Mouse (Mus musculus) liver, embryonic 11.5 days (tissue): ENCODE measurements around the gene Htr3b. TPM values are rescaled to one million over a fixed set of nuclear protein-coding genes. Genes with fewer than 3 reads are reported as not detected.

Experiments
- ATAC-seq: fragments of 200-750 bp; cut with Nextera tagmentation; replicated peaks from 2 replicates; pipeline ENCODE4 v1.8.0; 2017; ENCODE audit warnings: moderate number of reproducible peaks, mild to moderate bottlenecking, moderate TSS enrichment, moderate library complexity; ENCODE audit not compliant: low FRiP score
- DNase-seq: peaks from one replicate; pipeline ENCODE4 v3.0.0-alpha.2; 2017; ENCODE audit warnings: low spot score
- H3K27ac ChIP-seq: fragments of 300-500 bp; sonication (generic); 2 replicates; pipeline ENCODE4 v1.5.1; 2014; ENCODE audit warnings: mild to moderate bottlenecking, low read depth, low read length, control low read depth
- H3K27me3 ChIP-seq: fragments of 300-500 bp; sonication (generic); replicated peaks from 2 replicates; pipeline ENCODE4 v1.6.1; 2014; ENCODE audit warnings: low read length, mixed read lengths; ENCODE audit not compliant: control insufficient read depth, insufficient read depth
- H3K36me3 ChIP-seq: fragments of 300-500 bp; sonication (generic); 2 replicates; pipeline ENCODE4 v1.6.1; 2014; ENCODE audit warnings: mild to moderate bottlenecking, low read length, moderate library complexity, mixed read lengths; ENCODE audit not compliant: control insufficient read depth, insufficient read depth
- H3K4me1 ChIP-seq: fragments of 300-500 bp; sonication (generic); replicated peaks from 2 replicates; pipeline ENCODE4 v1.6.1; 2014; ENCODE audit warnings: low read length, mixed read lengths; ENCODE audit not compliant: control insufficient read depth, insufficient read depth
- H3K4me2 ChIP-seq: fragments of 300-500 bp; sonication (generic); 2 replicates; pipeline ENCODE4 v1.6.1; 2014; ENCODE audit warnings: mild to moderate bottlenecking, control low read depth, moderate library complexity
- H3K4me3 ChIP-seq: fragments of 300-500 bp; sonication (generic); 2 replicates; pipeline ENCODE4 v1.5.1; 2014; ENCODE audit warnings: low read depth, low read length, control low read depth
- H3K9ac ChIP-seq: fragments of 300-500 bp; sonication (generic); 2 replicates; pipeline ENCODE4 v1.6.1; 2014; ENCODE audit warnings: low read depth, low read length, control low read depth
- H3K9me3 ChIP-seq: fragments of 300-500 bp; sonication (generic); 2 replicates; pipeline ENCODE4 v1.6.1; 2016; ENCODE audit warnings: low read length, inconsistent platforms, mixed read lengths; ENCODE audit not compliant: control insufficient read depth
- WGBS: fragments of 180-500 bp; shearing (Covaris S2); extraction: QIAGEN DNeasy Blood & Tissue Kit; methylation state at CpG from one replicate; pipeline ENCODE4 v1.1.7; 2014; 5-methylcytosine and 5-hydroxymethylcytosine counted together
- polyA plus RNA-seq: library from polyadenylated mRNA; unstranded; fragments of >200 nt; fragmentation: Nextera tagmentation; extraction: Ambion mirVana; gene quantifications from 2 replicates; pipeline ENCODE4 v1.2.1, GENCODE M21; 2014

Gene Htr3b
- not detected in 2 replicates for polyA plus RNA-seq

- ATAC-seq (no peak), DNase-seq (no peak)
- no peak within 1 kb of the TSS for H3K4me2 ChIP-seq
- 56% methylated on average over 7 of the region's 7 CpGs for WGBS
- no peak within 1 kb of the TSS for H3K4me3 ChIP-seq
- H3K27me3 ChIP-seq: peaks cover 20% of the 10 kb centered on the region
- no peaks in the 10 kb centered on the region for H3K4me1 ChIP-seq
- no peak within 1 kb of the TSS for H3K27ac ChIP-seq
- no peaks in the 10 kb centered on the region for H3K36me3 ChIP-seq
- H3K9ac ChIP-seq: no peak within 1 kb of the TSS
- H3K9me3 ChIP-seq: no peaks in the 10 kb centered on the region
Observed at GRCm38 (mm10) chr9:48964587-48965040, at the start of gene Htr3b. Gene Htr3b (minus strand): TSS chr9:48964990.

- no peak for DNase-seq
- Histone ChIP-seq H3K9me3 (no peaks in the 10 kb centered on the region), H3K4me2 (no peak overlapping the region), H3K36me3 (peaks cover 5% of the 10 kb centered on the region; the same call in 1 of the 2 replicates), H3K27ac (no peak overlapping the region), H3K4me1 (no peaks in the 10 kb centered on the region), H3K9ac (no peak overlapping the region), H3K27me3 (no peaks in the 10 kb centered on the region), H3K4me3 (no peak overlapping the region)
- WGBS: 89% methylated on average over 6 of the region's 6 CpGs
- ATAC-seq: no peak
Observed at GRCm38 (mm10) chr9:48999256-48999655, 34.5 kb upstream of the Htr3b start.

GRCm38 (mm10) chr9:48995735-48996134 lies 30.9 kb upstream of the Htr3b start:
- Histone ChIP-seq H3K36me3 (no peaks in the 10 kb centered on the region), H3K4me3 (no peak overlapping the region), H3K27me3 (no peaks in the 10 kb centered on the region), H3K4me2 (no peak overlapping the region), H3K4me1 (no peaks in the 10 kb centered on the region), H3K9ac (no peak overlapping the region), H3K9me3 (no peaks in the 10 kb centered on the region), H3K27ac (no peak overlapping the region)
- WGBS: 86% methylated on average over 1 of the region's 1 CpGs
- ATAC-seq: no peak
- DNase-seq: no peak

GRCm38 (mm10) chr9:48994779-48995178 lies 30.0 kb upstream of the Htr3b start:
- Histone ChIP-seq H3K4me3 (no peak overlapping the region), H3K36me3 (no peaks in the 10 kb centered on the region), H3K9ac (no peak overlapping the region), H3K4me1 (no peaks in the 10 kb centered on the region), H3K27me3 (no peaks in the 10 kb centered on the region), H3K4me2 (no peak overlapping the region), H3K27ac (no peak overlapping the region), H3K9me3 (no peaks in the 10 kb centered on the region)
- 90% methylated on average over 7 of the region's 7 CpGs for WGBS
- DNase-seq: no peak
- ATAC-seq: no peak

GRCm38 (mm10) chr9:48991671-48992070 lies 26.9 kb upstream of the Htr3b start:
- H3K4me2 ChIP-seq: no peak overlapping the region
- no peaks in the 10 kb centered on the region for H3K27me3 ChIP-seq
- H3K4me3 ChIP-seq: no peak overlapping the region
- WGBS: 74% methylated on average over 5 of the region's 5 CpGs
- no peak for DNase-seq
- H3K27ac ChIP-seq: no peak overlapping the region
- H3K9me3 ChIP-seq: no peaks in the 10 kb centered on the region
- no peak for ATAC-seq
- no peak overlapping the region for H3K9ac ChIP-seq
- peaks cover 14% of the 10 kb centered on the region for H3K4me1 ChIP-seq
- no peaks in the 10 kb centered on the region for H3K36me3 ChIP-seq

- no peak overlapping the region for H3K9ac ChIP-seq
- peaks cover 19% of the 10 kb centered on the region for H3K4me1 ChIP-seq
Observed at GRCm38 (mm10) chr9:48987201-48988101, 22.7 kb upstream of the Htr3b start.

GRCm38 (mm10) chr9:48986616-48987141 lies 21.9 kb upstream of the Htr3b start:
- Histone ChIP-seq H3K27ac (no peak overlapping the region), H3K4me1 (peaks cover 19% of the 10 kb centered on the region), H3K27me3 (no peaks in the 10 kb centered on the region), H3K4me2 (peak overlapping the region; percentile 97), H3K9me3 (no peaks in the 10 kb centered on the region), H3K4me3 (0 out of 2 replicates have a peak overlapping the region, but pooled peaks have one; percentile 1), H3K9ac (no peak overlapping the region), H3K36me3 (no peaks in the 10 kb centered on the region)
- ATAC-seq (no peak), DNase-seq (no peak)
- WGBS: 22% methylated on average over 7 of the region's 7 CpGs

More at GRCm38 (mm10) chr9:48987201-48988101, 22.7 kb upstream of the Htr3b start:
- Histone ChIP-seq H3K36me3 (no peaks in the 10 kb centered on the region), H3K27ac (no peak overlapping the region), H3K4me2 (peak overlapping the region; percentile 97), H3K27me3 (no peaks in the 10 kb centered on the region), H3K9me3 (no peaks in the 10 kb centered on the region), H3K4me3 (0 out of 2 replicates have a peak overlapping the region, but pooled peaks have one; percentile 1)
- WGBS: 25% methylated on average over 12 of the region's 12 CpGs
- DNase-seq (no peak), ATAC-seq (no peak)

GRCm38 (mm10) chr9:48985708-48986088 lies 20.9 kb upstream of the Htr3b start:
- Histone ChIP-seq H3K4me3 (peak overlapping the region; percentile 81), H3K4me2 (peak overlapping the region; percentile 97), H3K36me3 (no peaks in the 10 kb centered on the region), H3K27me3 (no peaks in the 10 kb centered on the region), H3K9me3 (no peaks in the 10 kb centered on the region), H3K27ac (peak overlapping the region; percentile 58), H3K9ac (peak overlapping the region; percentile 68), H3K4me1 (peaks cover 23% of the 10 kb centered on the region)
- ATAC-seq (no peak; the same call in 1 of the 2 replicates), DNase-seq (no peak)
- 0% methylated on average over 20 of the region's 20 CpGs for WGBS
